Mouse (Mus musculus) left cerebral cortex, postnatal 4 days (tissue): ENCODE measurements around the gene Jag1. TPM values are rescaled to one million over a fixed set of nuclear protein-coding genes. Genes with fewer than 3 reads are reported as not detected.

Source experiments
- DNase-seq: peaks from one replicate; pipeline ENCODE4 v3.0.0-alpha.2; 2022
- intact Hi-C: fragments of 180-260 bp; cut with DNase I; formaldehyde crosslinking; loops from one replicate; pipeline ENCODE4 v1.15.1; 2025
- total RNA-seq, 2 experiments: library from RNA; stranded (reverse); gene quantifications; 2 replicates each; pipeline ENCODE4 v1.2.3; 2021

The Jag1 gene
- total RNA-seq, 2 experiments from 2014 or later, result 9.5 to 9.6 TPM

DNA sequence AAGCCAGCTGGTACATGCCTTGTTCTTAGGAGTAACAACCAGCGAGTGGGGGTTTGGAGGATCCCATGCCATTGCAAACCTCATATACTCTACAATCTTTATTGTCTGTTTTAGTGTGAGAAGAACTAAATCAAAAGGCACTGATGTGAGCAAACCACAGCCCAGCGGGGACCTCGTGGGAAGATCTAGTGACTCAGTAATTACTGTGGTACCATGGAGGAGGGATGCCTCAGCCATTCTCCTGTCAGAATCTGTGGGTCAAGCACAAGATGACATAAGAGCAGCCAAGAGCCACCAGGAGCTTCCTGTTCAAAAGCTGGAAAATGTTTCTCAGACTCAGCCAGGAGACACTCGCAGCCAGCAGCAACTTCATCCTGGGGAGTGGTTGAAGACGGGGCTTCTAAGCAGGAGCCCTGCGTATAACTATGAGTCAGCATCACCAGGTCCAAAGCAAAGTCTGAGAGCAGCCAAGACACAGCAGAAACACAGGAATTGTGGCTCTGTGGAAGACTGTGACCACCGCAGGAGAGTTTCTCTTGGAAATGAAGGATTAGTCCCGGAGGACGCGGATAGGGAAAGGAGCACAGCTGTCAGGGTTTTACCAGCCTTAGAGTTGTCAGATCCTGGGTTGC, 48.8 kb downstream of the Jag1 start:
- intact Hi-C loops, result no loop called here
- DNase-seq, result no peak

DNA sequence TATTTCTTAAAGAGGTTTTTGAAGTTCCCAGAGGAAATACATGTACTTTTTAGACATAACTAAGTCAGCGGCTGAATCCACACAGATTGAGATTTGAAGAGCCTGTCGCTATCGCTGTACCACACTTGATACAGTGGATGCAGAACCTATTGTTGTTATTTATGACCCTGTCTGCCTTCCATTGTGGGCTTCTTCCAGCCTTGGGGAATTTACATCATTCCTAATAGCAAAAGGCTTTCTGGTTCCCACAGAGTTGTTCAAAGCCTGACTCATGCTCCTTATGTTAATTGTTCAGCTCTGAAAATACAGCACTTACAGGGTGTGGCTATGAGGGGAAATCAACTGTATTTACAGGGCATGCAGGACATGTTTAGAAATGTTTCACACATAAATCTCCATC, 51.9 kb downstream of the Jag1 start:
- intact Hi-C loops, result no loop called here
- DNase-seq, result no peak

DNA sequence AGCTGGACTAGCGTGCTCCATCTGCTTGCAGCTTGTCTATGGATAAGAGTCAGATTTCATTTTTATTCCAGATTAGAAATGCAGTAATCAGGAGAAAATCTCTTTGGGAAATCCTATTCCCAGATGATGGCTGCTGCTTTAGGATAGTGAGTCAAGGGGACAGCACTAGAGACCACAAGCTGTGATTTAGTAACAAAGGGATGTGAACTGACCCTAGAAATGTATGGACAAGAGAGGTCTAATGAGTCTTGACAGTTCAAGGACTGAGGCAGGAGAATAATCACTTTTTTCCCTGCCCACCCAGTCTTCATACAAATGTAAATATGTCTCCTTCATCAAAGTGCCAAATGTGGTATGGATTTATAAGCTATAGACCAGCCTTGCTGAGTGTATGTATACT, 52.6 kb downstream of the Jag1 start:
- intact Hi-C loops, result no loop called here
- DNase-seq, result no peak

- no peak for DNase-seq
- intact Hi-C loops, result no loop called here
These were observed 66.5 kb downstream of the Jag1 start for GRCm38 (mm10) chr2:137049906-137050305.

DNA sequence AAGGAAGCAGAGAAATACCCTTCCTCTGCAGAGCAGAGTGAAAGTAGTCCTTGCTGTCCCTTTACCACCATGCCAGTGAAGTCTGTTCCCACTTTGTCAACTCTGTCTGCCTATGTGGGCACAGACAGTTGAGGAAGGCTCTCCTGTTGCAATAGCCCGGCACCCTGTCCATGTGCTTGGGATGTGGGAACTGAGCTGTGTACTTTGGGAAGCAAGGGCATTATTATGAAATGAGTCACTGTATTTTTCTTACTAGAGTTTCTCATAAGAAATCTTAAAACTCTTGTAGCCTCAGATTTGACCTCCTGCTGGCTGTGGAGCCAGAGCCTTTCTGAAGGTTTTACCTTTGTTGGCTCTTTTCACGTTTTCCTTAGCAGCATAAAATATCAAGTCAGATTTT, 67.1 kb downstream of the Jag1 start:
- intact Hi-C loops, result no loop called here
- no peak for DNase-seq

- intact Hi-C loops, result no loop called here
- no peak for DNase-seq
These were observed 72.3 kb downstream of the Jag1 start for GRCm38 (mm10) chr2:137044122-137044521.

Other genes starting within 250 kb of the Jag1 start
- not detected for gene AL731706.2, start 231.0 kb downstream of the Jag1 start, total RNA-seq
- gene Slx4ip, start 225.4 kb downstream of the Jag1 start, total RNA-seq, result 10 to 100 TPM; 11.5 to 12.3 TPM
- gene AL731706.1, start 225.3 kb downstream of the Jag1 start, total RNA-seq, result 10 to 100 TPM; 11.6 to 16.5 TPM
- gene Mkks, start 225.3 kb downstream of the Jag1 start, total RNA-seq, result 10 to 100 TPM; 14.4 to 17.7 TPM